Mouse (Mus musculus): ENCODE data around the gene Cbwd1.

DNA sequence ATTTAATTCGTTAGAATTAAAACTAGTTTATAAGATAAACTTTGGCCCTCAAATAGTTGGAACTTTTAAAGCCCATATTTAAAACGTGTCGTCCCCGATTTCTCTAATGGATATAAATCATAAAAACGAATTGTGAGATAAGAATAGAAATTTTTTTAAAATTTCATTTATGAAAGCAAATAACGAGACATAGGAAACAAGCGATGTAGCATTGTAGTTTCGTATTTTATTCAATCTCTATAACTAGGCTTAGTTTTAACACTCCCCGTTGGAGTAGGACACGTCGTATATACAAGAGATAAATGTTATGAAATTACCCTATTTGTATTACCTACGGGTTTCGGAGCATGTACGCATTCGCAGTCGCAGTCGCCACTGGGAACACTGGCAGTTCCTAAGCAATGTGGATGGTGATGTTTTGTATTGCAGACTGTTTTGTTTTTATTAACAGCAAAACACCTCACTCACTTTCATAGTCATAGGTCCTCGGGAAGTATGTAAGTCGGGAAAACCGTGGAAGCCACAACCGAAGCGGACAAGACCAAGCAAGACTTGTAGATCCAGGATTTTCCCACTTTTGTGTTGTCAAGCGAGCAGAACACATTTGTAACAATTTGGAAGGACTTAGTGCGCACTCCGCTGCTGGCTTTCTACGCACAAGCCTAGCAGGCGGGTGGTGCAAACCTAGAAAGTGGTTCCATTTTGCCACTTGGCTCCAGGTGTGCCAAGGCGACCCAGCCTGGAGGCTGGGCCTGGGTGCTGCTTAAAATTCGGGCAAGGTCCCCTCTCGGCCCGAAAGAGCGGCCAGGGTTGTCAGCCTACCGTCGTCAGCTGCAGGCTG is 62.5 kb downstream of the Cbwd1 start:
- TF ChIP-seq TAL1 (IDR thresholded peaks at IDR 0.05; ENCODE audit: low read length) (no peak), GATA1 (IDR thresholded peaks at IDR 0.05; ENCODE audit: low read length) (no peak)

Data from erythroblast, embryonic 14.5 days (primary cell).